Mouse (Mus musculus) stomach, embryonic 16.5 days (tissue): ENCODE results near the gene Fxn. TPM values are rescaled to one million over a fixed set of nuclear protein-coding genes. Genes with fewer than 3 reads are reported as not detected.

Experiments
- ATAC-seq: fragments of 200-750 bp; cut with Nextera tagmentation; 2 replicates; pipeline ENCODE4 v1.8.0; 2017; ENCODE audit warnings: moderate number of reproducible peaks, moderate TSS enrichment; ENCODE audit not compliant: insufficient read depth, low FRiP score
- H3K27ac ChIP-seq: fragments of 300-500 bp; sonication (generic); 2 replicates; pipeline ENCODE4 v1.5.1; 2014; ENCODE audit warnings: low read length
- H3K27me3 ChIP-seq: fragments of 300-500 bp; sonication (generic); 2 replicates; pipeline ENCODE4 v1.6.1; 2014; ENCODE audit warnings: low read length, control low read depth, mixed read lengths; ENCODE audit not compliant: control insufficient read depth, insufficient read depth
- H3K36me3 ChIP-seq: fragments of 300-500 bp; sonication (generic); 2 replicates; pipeline ENCODE4 v1.6.1; 2014; ENCODE audit warnings: low read length; ENCODE audit not compliant: control insufficient read depth, insufficient read depth
- H3K4me1 ChIP-seq: fragments of 300-500 bp; sonication (generic); 2 replicates; pipeline ENCODE4 v1.6.1; 2014; ENCODE audit warnings: low read length, control low read depth, mixed read lengths; ENCODE audit not compliant: control insufficient read depth, insufficient read depth
- H3K4me2 ChIP-seq: fragments of 300-500 bp; sonication (generic); 2 replicates; pipeline ENCODE4 v1.6.1; 2014; ENCODE audit warnings: low read depth, low read length, mixed read lengths
- H3K4me3 ChIP-seq: fragments of 300-500 bp; sonication (generic); replicated peaks from 2 replicates; pipeline ENCODE4 v1.5.1; 2014; ENCODE audit warnings: mild to moderate bottlenecking, low read length
- H3K9ac ChIP-seq: fragments of 300-500 bp; sonication (generic); 2 replicates; pipeline ENCODE4 v1.6.1; 2014; ENCODE audit warnings: low read length
- H3K9me3 ChIP-seq: fragments of 300-500 bp; sonication (generic); replicated peaks from 2 replicates; pipeline ENCODE4 v1.6.1; 2016; ENCODE audit warnings: low read length, control low read depth; ENCODE audit not compliant: control insufficient read depth
- WGBS: fragments of 180-500 bp; shearing (Covaris S2); extraction: QIAGEN DNeasy Blood & Tissue Kit; methylation state at CpG from one replicate; pipeline ENCODE4 v1.1.7; 2014; 5-methylcytosine and 5-hydroxymethylcytosine counted together
- polyA plus RNA-seq: library from polyadenylated mRNA; unstranded; fragments of >200 nt; fragmentation: Nextera tagmentation; extraction: Ambion mirVana; gene quantifications from 2 replicates; pipeline ENCODE4 v1.2.1, GENCODE M21; 2015

Fxn gene
- polyA plus RNA-seq, result 32.5 and 40.2 TPM in 2 replicates

DNA sequence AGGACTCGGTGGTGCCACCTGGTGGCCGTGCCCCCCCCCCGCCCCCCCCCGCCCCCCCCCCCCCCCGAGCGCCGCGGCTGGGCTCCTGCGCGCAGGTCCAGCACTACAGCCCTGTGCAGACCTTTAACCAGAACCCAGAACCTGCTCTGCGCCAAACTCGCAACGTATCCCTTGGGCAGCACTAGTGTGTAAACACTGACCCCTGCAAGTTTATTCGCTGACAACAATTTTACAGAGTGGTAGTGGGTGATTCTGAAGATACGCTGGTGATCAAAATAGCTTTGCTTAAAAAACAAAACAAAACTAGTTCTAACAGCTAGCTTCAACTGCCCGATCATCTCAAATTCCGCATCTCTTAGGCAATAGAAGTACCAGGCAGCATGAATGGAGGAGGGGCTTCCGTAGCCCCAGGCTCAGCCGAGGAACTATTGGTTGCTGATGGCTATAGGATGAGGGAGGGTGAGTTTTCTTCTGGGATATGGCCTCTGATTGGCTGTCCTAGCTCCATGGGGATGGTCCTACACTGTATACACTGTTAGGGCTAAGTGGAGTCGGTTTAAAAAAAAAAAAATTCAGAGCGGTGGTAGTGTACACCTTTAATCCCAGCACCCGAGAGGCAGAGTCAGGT, at the start of gene Fxn:
TSS of gene Fxn (minus strand) at position 5 of the 628 bp plus-strand sequence.
- H3K9ac ChIP-seq, result peak within 1 kb of the TSS; percentile 87
- peaks cover 8% of the 10 kb centered on the region; the same call in 1 of the 2 replicates for H3K4me1 ChIP-seq
- H3K27me3 ChIP-seq, result no peaks in the 10 kb centered on the region
- peak within 1 kb of the TSS; percentile 74 for H3K4me2 ChIP-seq
- ATAC-seq, result peak; percentile 92
- WGBS, result under 1% methylated on average over 13 of the region's 22 CpGs
- H3K9me3 ChIP-seq, result no peaks in the 10 kb centered on the region
- peak within 1 kb of the TSS; percentile 83 for H3K27ac ChIP-seq
- no peaks in the 10 kb centered on the region for H3K36me3 ChIP-seq
- peak within 1 kb of the TSS; percentile 63 for H3K4me3 ChIP-seq

DNA sequence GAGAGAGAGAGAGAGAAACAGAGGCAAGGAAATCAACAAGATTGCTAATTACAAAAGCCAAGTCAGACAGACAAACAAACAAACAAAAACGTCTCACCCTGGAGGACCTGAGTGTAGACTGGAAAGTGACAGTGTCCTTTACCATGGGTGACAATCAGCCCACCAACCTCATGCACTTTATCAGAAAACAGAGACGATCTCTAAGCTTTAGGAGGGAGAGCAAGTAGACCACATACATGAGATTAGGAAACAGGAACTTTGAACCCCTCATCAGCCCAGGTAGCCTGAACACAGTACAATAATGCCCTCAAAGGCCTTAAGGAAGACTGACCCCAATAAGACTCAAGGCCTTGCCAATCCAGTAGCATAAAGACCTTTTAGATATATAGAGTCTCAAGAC, 47.5 kb upstream of the Fxn start:
- WGBS, result 50% methylated on average over 2 of the region's 2 CpGs
- Histone ChIP-seq H3K4me2 (no peak overlapping the region), H3K27ac (no peak overlapping the region), H3K9ac (no peak overlapping the region), H3K4me1 (0 out of 2 replicates have a peak, but pooled peaks cover 5% of the 10 kb centered on the region), H3K4me3 (no peak overlapping the region), H3K27me3 (no peaks in the 10 kb centered on the region), H3K36me3 (no peaks in the 10 kb centered on the region), H3K9me3 (no peaks in the 10 kb centered on the region)
- ATAC-seq, result no peak

DNA sequence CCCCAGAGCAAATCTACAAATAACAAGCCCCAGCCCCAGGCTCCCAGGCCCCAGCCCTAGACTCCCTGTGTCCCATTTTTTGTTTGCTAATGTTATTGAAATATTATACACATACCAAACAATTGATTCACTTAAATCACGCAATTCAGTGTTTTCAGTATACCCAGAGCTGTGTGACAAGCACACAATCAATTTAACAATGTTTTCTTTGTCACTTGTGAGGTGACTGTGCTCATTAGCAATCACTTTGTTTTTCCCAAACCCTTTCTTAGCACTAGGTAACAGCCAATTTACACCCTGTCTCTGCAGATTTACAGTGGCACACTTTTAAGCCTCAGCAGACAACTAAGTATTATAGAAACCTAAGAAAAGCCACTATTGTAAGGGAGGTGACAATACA, 46.6 kb upstream of the Fxn start:
- no peak for ATAC-seq
- WGBS, result 46% methylated on average over 1 of the region's 1 CpGs
- no peak overlapping the region for H3K4me3 ChIP-seq
- H3K9ac ChIP-seq, result no peak overlapping the region
- no peaks in the 10 kb centered on the region for H3K9me3 ChIP-seq
- no peaks in the 10 kb centered on the region for H3K36me3 ChIP-seq
- no peak overlapping the region for H3K27ac ChIP-seq
- H3K27me3 ChIP-seq, result no peaks in the 10 kb centered on the region
- 0 out of 2 replicates have a peak, but pooled peaks cover 3% of the 10 kb centered on the region for H3K4me1 ChIP-seq
- H3K4me2 ChIP-seq, result no peak overlapping the region

DNA sequence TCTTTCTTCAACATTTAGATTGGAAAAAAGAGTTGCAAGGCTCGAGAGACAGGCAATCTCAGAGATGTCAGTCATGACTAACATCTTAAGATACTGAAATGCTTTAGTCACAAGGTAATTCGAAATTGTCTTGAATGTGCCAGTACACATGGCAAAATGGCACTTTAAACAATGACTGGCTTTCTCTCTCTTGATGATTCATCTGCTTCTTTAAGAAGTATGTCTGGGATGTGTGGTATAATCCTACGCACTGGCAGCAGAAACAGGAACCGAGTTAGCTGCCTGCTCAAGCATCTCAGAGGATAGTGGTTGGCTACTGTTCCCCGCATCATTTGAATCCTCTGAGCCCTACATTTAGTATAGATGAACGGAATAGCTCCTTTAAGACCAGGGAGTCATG, 45.3 kb upstream of the Fxn start:
- H3K36me3 ChIP-seq, result no peaks in the 10 kb centered on the region
- ATAC-seq, result no peak
- no peak overlapping the region for H3K9ac ChIP-seq
- H3K4me2 ChIP-seq, result no peak overlapping the region
- no peak overlapping the region for H3K4me3 ChIP-seq
- H3K4me1 ChIP-seq, result 0 out of 2 replicates have a peak, but pooled peaks cover 3% of the 10 kb centered on the region
- H3K27me3 ChIP-seq, result no peaks in the 10 kb centered on the region
- 79% methylated on average over 6 of the region's 6 CpGs for WGBS
- H3K9me3 ChIP-seq, result no peaks in the 10 kb centered on the region
- H3K27ac ChIP-seq, result no peak overlapping the region

DNA sequence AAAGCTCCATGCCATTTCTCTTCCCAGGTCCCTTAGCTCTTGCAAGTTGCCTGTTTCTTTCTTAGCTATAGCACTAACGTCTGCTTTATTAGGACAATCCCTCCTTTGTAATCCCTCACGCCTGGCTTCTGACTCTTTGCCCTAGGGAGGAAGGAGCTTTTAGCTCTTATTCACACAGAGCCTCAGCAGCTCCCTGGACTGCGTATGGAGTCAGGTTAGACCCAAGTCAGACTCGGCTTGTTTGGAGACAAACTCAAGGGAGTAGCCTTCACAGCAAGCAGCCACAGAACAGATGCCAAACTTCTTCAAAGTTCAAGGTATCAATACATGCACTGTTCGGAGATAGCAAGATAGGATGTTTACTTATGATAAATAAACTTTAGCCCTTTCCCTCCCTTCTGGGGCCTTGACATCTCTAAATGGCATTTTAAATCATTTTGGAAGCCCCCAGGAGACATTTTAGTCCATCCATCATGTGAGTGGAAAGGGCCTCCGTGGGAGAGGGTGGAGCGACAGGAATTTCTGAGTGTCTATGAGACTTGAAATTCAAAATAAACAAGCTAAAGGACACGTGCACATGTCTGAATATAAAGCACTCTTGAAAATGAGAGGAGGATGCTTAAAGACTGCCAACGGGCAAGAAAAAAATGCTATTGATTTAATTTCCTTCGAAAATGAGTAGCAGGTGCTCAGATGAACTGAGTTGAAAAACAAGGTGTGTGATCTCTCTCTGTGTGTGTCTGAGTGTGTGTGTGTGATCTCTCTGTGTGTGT, 43.6 kb upstream of the Fxn start:
- Histone ChIP-seq H3K9ac (no peak overlapping the region), H3K4me2 (no peak overlapping the region), H3K27ac (no peak overlapping the region), H3K4me1 (0 out of 2 replicates have a peak, but pooled peaks cover 3% of the 10 kb centered on the region), H3K9me3 (no peaks in the 10 kb centered on the region), H3K36me3 (no peaks in the 10 kb centered on the region), H3K4me3 (no peak overlapping the region), H3K27me3 (no peaks in the 10 kb centered on the region)
- ATAC-seq, result no peak
- WGBS, result 20% methylated on average over 10 of the region's 10 CpGs

DNA sequence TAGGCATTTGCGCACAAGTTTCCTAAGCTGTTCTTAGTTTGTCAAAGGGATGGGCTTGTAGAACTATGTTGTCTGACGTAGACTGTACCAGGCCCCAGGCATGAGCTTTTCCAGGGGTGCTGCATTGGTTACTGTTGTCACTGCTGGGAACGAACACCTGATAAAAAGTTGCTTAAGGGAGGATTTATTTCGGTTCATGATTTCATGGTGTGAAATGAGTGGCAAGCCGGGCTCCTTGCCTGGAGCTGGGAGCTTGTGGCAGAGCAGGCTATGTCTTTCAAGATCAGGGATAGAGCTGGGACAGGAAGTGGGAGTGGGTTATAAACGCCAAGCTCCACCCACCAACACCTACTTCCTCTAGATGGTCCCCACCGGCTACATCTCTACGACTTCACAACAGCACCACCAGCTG, 41.5 kb upstream of the Fxn start:
- H3K4me2 ChIP-seq, result no peak overlapping the region
- H3K36me3 ChIP-seq, result no peaks in the 10 kb centered on the region
- no peak overlapping the region for H3K9ac ChIP-seq
- 0 out of 2 replicates have a peak, but pooled peaks cover 5% of the 10 kb centered on the region for H3K4me1 ChIP-seq
- no peaks in the 10 kb centered on the region for H3K27me3 ChIP-seq
- 87% methylated on average over 8 of the region's 8 CpGs for WGBS
- no peaks in the 10 kb centered on the region for H3K9me3 ChIP-seq
- H3K4me3 ChIP-seq, result no peak overlapping the region
- no peak overlapping the region for H3K27ac ChIP-seq
- ATAC-seq, result no peak

DNA sequence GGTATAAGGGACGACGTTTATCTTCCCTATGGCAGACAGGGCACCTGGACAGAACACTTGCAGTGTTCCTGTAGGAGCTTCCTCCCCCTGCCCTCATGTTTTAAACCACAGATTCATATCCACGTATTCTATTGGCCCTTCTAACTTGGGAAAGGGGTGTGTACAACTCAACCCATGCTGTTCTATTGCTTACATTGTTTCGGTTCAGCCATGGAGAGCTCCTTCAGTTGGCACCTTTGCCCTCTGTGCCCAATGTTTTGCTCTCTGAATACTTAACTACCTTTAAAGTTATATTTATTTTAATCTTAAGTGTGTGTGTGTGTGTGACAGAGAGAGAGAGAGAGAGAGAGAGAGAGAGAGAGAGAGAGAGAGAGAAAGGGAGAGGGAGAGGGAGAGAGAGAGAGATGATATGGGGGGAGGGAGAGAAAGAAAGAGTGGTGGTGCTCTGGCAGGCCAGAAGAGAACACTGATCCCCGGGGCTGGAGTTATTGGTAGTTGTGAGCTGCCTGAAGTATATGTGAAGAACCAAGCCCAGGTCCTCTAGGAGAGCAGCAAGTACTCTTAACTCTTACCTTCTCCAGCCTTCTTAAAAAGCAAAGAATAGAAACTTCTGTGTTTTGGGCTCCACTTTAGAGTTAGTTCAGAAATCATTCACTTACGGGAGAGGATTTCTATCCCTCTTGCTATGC, 41.0 kb upstream of the Fxn start:
- 0 out of 2 replicates have a peak, but pooled peaks cover 6% of the 10 kb centered on the region for H3K4me1 ChIP-seq
- H3K27ac ChIP-seq, result no peak overlapping the region
- ATAC-seq, result no peak
- H3K4me3 ChIP-seq, result no peak overlapping the region
- no peaks in the 10 kb centered on the region for H3K36me3 ChIP-seq
- no peak overlapping the region for H3K9ac ChIP-seq
- H3K27me3 ChIP-seq, result no peaks in the 10 kb centered on the region
- H3K9me3 ChIP-seq, result no peaks in the 10 kb centered on the region
- 84% methylated on average over 6 of the region's 6 CpGs for WGBS
- no peak overlapping the region for H3K4me2 ChIP-seq

DNA sequence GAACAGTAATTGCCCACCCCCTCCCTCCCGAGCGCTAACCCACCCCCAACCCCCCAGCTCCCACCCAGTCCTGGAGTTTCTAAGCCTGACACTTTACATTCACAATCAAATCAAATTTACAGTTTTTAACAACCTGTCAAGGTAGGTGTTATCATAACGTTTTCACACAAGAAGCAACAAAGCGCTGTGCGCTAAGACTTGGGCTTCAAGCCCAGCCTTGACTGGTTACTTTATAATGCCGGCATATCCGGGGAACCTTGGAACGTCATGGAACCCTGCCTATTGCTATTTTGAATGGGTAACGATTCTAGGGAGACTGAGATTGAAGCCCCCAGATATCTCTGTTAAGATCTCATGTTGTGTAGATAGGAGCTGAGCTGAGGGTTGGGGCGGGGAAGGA, 37.8 kb upstream of the Fxn start:
- 67% methylated on average over 10 of the region's 10 CpGs for WGBS
- no peaks in the 10 kb centered on the region for H3K9me3 ChIP-seq
- no peaks in the 10 kb centered on the region for H3K36me3 ChIP-seq
- no peak overlapping the region for H3K4me3 ChIP-seq
- H3K9ac ChIP-seq, result no peak overlapping the region
- no peaks in the 10 kb centered on the region for H3K27me3 ChIP-seq
- no peak for ATAC-seq
- H3K27ac ChIP-seq, result no peak overlapping the region
- no peak overlapping the region for H3K4me2 ChIP-seq
- 0 out of 2 replicates have a peak, but pooled peaks cover 3% of the 10 kb centered on the region for H3K4me1 ChIP-seq

DNA sequence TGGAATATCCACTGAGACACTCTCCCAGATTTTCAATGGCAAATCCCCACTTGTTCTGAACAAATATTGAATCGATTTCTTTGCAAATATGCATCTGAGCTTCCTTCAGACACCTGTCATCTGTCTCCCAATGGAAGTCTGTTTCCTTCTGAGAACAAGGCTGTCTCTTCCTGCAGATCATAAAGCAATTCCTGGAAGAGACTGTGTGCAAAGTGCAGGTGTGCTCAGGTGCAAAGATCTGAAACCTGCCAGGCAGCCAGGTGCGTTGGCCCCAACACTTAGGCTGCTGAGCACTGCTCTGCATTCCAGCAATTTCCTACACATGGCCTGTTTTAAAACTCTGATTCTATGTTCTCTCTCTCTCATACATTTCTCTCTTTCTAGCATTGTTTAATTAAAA, 37.3 kb upstream of the Fxn start:
- Histone ChIP-seq H3K4me1 (0 out of 2 replicates have a peak, but pooled peaks cover 3% of the 10 kb centered on the region), H3K27ac (no peak overlapping the region), H3K4me3 (no peak overlapping the region)

More for the DNA sequence above, 37.3 kb upstream of the Fxn start:
- Histone ChIP-seq H3K27me3 (no peaks in the 10 kb centered on the region), H3K4me2 (no peak overlapping the region), H3K9me3 (no peaks in the 10 kb centered on the region), H3K36me3 (no peaks in the 10 kb centered on the region), H3K9ac (no peak overlapping the region)
- ATAC-seq, result no peak
- WGBS, result 60% methylated on average over 2 of the region's 2 CpGs
